Mouse (Mus musculus): ENCODE data around the gene Stra6.

Gene Stra6

DNA sequence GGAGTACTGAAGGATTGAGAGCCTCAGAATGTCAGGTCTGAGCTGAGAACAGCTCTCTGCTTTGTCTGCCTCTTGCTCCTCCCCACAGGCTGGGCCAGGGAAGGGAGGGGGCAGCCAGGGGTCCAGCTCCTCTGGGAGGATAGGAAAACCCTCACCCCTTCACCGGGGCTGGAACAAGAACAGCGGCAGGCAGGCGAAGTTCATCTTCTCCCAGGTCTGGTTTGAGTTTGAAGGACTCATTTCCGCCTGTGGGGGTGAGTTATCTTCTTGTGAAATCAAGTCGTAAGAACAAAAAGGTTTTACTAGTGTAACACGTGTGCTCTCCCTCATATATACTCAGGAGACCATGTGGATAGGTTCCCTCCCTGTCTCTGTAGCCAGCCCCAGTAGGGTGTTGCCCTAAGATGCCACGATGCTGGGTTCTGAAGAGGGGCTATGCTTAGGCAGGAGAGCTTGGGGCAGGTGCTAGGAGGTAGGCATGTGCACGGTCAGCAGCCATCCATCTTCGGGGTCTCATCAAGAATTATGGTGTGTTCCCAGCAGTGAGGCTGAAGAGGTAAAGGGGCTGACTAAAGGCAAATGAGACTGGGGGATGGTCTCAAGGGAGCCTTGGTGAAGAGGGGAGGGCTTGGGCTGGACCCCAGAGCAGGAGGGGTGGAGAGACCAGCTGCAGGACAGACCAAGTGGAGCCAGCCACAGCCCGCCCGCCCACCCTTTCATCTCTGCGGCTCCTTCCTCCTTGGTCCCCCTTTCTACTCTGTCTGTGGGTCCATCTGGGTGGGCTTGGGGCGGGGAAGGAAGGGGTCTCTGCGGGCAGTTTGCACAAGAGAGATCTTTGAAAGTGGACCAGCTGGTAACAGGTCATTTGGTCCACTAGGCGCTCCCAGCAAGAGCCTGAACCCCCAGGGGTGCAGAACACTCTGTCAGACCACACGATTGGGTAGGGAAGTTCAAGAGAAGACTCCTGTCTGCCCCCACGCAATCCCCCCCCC lies 70.6 kb downstream of the Stra6 start:
- DNase-seq: no peak

GRCm38 (mm10) chr9:58134906-58135305 lies 71.3 kb downstream of the Stra6 start:
- no peak for DNase-seq

DNA sequence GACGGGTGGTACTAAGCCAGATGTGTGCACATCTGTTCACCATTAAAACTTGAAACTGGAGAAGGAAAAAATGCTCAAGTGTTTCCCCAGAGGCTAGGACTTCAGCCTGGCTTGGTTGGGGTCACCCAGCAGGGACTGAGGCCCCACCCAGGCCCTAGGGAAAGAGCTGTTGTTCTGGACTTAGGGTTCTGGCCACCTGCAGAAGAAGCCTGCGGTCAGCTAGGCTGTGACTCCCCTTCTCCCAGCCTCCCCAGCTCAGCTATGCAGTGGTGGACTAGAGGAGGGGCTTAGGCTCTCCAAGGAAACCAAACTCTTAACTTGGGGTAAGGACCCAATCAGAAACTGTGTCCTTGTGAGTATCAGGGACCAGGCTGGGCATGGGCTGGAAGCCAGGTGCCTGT lies 72.3 kb downstream of the Stra6 start:
- no peak for DNase-seq

GRCm38 (mm10) chr9:58139947-58140346 lies 76.4 kb downstream of the Stra6 start:
- DNase-seq: peak; percentile 17 to 36

- no peak for DNase-seq
Observed at GRCm38 (mm10) chr9:58143419-58143818, 79.8 kb downstream of the Stra6 start.

GRCm38 (mm10) chr9:58144664-58145063 lies 81.1 kb downstream of the Stra6 start:
- DNase-seq: no peak

DNA sequence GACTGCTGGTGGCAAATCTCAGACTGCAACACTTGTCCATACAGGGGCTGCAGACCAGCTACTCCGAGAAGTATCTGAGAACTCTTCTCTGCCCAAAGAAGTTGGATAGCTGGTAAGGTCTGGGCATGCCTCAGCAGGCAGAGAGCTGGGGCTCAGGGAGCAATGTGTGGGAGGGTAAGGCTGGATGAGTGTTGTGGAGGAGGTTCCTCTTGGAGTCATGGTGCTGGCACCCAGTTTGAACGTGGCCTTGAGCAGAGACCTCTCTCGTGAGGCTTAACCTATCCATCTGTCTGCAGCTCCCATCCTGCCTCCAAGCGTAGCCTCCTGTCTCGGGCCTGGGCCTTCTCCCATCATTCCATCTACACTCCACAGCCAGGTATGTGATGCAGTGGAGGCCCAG lies 81.8 kb downstream of the Stra6 start:
- no peak for DNase-seq

DNA sequence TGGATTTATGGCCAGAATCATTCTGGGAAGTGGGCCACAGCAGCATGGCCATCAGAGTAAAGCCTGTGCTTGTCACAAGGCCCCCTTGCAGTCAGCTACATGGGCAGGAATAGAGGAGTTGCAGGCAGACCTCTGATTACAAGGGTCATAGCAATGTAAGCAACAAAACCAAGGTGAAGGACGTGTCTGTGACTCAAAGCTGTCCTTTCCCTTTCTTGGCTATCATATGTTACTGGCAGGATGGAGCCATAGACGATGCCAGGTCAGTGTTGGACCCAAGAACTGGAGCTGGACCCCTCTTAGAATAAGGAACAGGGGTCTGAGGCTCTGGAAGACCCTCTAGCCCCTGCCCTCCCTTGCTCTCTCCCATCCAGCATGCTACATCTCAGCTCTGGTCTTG lies 85.2 kb downstream of the Stra6 start:
- no peak for DNase-seq

DNA sequence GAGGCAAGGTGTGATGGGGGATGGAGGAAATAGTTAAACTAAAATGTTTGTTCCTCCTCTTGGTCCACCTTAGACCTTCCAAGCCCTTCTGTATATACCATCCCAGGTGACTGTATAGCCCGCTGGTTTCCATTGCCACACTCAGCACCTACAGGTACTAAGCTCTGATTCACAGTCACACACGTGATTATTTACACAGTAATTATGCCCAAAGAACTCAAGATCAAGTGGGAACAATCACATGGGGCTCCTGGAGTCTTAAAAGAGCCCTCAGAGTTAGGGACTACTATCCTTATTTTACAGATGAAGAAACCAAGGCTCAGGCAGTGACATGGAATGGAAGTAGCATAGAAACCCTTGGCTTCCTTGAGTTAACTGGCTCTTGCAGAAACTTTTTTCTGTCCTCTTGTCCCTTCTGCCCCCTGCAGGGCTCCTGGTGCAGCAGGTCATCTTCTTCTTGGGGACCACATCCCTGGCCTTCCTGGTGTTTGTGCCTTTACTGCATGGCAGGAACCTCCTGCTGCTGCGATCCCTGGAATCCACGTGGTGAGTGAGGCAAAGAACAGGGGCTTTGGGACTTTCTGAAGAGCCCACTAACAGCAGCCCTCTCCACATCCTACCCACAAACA lies 87.3 kb downstream of the Stra6 start:
- DNase-seq: peak in 1 of 2 experiments; percentile 30

- no peak for DNase-seq
Observed at GRCm38 (mm10) chr9:58153095-58153494, 89.5 kb downstream of the Stra6 start.

DNA sequence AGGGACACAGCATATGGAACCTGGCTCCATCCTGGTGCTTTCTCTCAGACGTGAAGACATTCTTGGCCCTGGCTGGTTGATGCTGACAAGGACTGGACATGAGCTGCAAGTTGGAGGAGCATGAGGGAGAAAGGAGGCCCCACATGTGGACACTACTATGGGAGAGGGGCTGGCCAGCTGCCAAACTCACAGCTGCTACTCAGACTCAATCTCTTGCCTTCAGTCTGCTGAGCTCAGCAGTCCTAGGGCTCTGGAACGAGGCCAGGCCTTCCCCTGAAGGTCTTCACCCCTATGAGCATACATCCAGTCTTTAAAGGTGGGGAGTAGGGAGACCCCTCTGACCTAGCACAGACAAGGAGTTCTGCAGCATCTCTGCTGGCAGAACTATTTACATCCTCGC lies 91.8 kb downstream of the Stra6 start:
- DNase-seq: peak in 1 of 2 experiments; percentile 41

- DNase-seq: no peak
Observed at GRCm38 (mm10) chr9:58156819-58157560, 93.4 kb downstream of the Stra6 start.

GRCm38 (mm10) chr9:58157838-58158237 lies 94.2 kb downstream of the Stra6 start:
- DNase-seq: no peak

DNA sequence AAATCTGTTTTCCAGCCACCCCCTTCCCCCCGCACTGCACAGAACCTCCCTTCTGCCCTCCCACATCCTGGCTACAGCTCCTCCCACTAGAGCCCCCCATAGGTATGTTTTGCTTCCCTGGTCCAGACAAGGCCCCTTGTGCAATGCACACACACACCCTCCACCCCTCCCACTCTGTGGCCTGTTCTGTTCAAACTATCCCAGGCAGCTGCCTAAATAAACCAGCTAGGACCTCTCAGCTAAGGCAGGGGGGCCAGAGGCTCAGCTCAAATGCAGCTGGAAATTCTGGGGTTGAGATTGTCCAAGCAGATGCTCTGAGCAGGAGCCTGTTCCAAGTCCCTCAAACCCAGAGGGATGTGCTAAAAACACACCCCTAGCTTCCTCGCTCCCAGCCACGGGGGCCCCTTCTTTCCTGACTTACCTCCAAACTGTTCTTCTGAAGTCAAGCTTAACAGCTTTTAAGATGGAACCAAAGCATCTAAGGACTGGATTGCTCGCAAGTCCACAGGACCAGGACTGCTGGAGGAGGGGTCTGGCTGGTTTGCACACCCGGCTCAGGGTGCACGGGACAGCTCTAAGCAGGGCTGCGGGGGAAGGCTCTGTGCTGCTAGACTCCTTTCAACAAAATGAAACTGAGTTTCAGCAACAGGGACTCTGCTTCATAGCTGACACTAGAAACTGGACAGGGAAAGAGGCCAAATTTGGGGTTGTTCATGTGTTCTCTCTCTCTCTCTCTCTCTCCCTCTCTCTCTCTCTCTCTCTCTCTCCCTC lies 95.1 kb downstream of the Stra6 start:
- no peak for DNase-seq

DNA sequence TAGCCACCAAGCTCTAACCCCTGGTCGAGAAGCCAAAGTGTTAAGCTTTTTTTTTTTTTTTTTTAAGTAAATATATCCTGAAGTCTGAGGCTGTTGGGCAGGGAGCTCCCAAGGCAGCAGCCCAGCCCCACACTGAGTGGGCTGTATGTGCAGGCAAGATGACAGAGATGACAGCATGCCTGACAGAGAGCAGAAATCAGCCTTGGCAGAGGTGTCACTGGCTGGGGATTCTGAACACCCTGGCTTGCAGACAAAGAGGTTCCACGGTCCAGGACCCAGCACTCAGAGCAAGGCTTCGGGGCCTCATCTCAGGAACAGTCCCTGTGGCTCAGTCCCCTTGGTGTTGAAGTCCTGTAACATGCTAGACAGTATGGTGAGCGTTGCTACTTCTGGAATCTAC lies 96.3 kb downstream of the Stra6 start:
- DNase-seq: no peak

GRCm38 (mm10) chr9:58160315-58160714 lies 96.7 kb downstream of the Stra6 start:
- DNase-seq: no peak

GRCm38 (mm10) chr9:58162173-58162572 lies 98.6 kb downstream of the Stra6 start:
- DNase-seq: no peak

DNA sequence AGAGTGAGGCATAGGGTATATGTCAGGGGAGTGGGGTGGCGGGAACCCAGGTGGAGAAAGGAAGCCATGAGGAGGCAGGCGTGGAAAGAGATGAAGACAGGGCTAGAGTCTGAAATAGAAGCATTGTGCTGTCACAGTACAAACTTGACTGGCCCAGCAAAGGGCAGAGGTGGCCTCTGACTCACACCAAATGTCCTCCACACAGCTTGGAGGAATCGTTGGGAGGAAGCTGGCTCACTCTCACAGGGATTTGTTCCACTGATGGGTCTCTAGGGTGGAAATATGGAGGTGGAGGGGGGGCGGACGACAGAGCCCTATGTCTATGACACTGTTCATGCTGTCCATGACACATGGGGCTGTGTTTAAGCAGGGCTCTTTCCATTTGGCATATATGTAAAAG lies 99.6 kb downstream of the Stra6 start:
- DNase-seq: no peak

- DNase-seq: no peak
Observed at GRCm38 (mm10) chr9:58165779-58166178, 102.2 kb downstream of the Stra6 start.

- no peak for DNase-seq
Observed at GRCm38 (mm10) chr9:58168880-58169279, 105.3 kb downstream of the Stra6 start.

DNA sequence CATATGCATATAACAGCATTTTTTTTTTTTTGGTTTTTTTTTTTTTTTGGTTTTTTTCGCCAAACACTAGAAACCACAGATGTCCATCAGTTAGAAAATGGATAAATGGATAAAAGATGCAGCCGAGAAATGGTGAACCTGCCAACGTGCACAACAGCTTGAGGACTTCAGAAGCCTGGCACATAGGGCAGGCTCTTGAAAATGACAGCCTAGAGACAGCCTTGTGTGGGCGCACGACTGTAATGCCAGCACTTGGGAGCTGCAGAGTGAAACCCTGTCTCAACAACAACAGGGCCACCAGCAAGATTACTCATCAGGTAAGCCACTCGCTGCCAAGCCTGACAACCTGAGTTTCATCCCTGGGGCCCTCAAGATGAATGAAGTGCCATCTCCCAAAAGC lies 105.8 kb downstream of the Stra6 start:
- no peak for DNase-seq

GRCm38 (mm10) chr9:58172863-58173262 lies 109.3 kb downstream of the Stra6 start:
- DNase-seq: no peak

- no peak for DNase-seq
Observed at GRCm38 (mm10) chr9:58174818-58175251, 111.2 kb downstream of the Stra6 start.

All from kidney, adult 8-10 months (tissue).